Mouse (Mus musculus) ES-Bruce4 (cell line): ENCODE data around the gene Ttyh2. TPM values are rescaled to one million over a fixed set of nuclear protein-coding genes. Genes with fewer than 3 reads are reported as not detected.

ENCODE experiments used
- H3K27ac ChIP-seq: 2 replicates; pipeline ENCODE4 v1.5.1; 2012; ENCODE audit warnings: low read length, inconsistent platforms; ENCODE audit not compliant: insufficient read depth
- H3K27me3 ChIP-seq: 2 replicates; pipeline ENCODE4 v1.6.1; 2012; ENCODE audit warnings: mild to moderate bottlenecking, low read length, inconsistent platforms; ENCODE audit not compliant: control insufficient read depth, poor library complexity, insufficient read depth, severe bottlenecking
- H3K36me3 ChIP-seq: 2 replicates; pipeline ENCODE4 v1.6.1; 2012; ENCODE audit warnings: inconsistent platforms, mild to moderate bottlenecking, low read length, moderate library complexity; ENCODE audit not compliant: control insufficient read depth, poor library complexity, insufficient read depth, severe bottlenecking
- H3K4me1 ChIP-seq: one replicate; pipeline ENCODE4 v1.8.1; 2011; ENCODE audit warnings: low read length; ENCODE audit not compliant: control insufficient read depth, insufficient read depth
- H3K4me3 ChIP-seq: 2 replicates; pipeline ENCODE4 v1.5.1; 2011; ENCODE audit warnings: low read depth, mild to moderate bottlenecking, low read length
- H3K9ac ChIP-seq: 2 replicates; pipeline ENCODE4 v1.6.1; 2012; ENCODE audit warnings: low read depth, mild to moderate bottlenecking, inconsistent platforms; ENCODE audit not compliant: poor library complexity, severe bottlenecking
- H3K9me3 ChIP-seq: replicated peaks from 2 replicates; pipeline ENCODE4 v1.6.1; 2012; ENCODE audit warnings: mild to moderate bottlenecking, low read length, inconsistent platforms; ENCODE audit not compliant: control insufficient read depth, poor library complexity, insufficient read depth, severe bottlenecking
- CTCF ChIP-seq: IDR thresholded peaks from one replicate; pipeline ENCODE4 v1.8.1; 2011; ENCODE audit warnings: low read depth, low read length
- EP300 ChIP-seq: IDR thresholded peaks from 2 replicates; pipeline ENCODE4 v1.6.1; 2011; ENCODE audit warnings: low read depth, low read length; ENCODE audit not compliant: insufficient read depth
- POLR2A ChIP-seq: IDR thresholded peaks from one replicate; pipeline ENCODE4 v1.8.1; 2011; ENCODE audit warnings: low read length; ENCODE audit not compliant: insufficient read depth
- polyA plus RNA-seq: library from polyadenylated mRNA; stranded (reverse); fragments of >200 nt; gene quantifications from 2 replicates; pipeline ENCODE4 v1.2.4, GENCODE M21; 2011; ENCODE audit warnings: low read depth; ENCODE audit not compliant: missing spikeins, insufficient read depth, insufficient read length

Gene Ttyh2
- polyA plus RNA-seq, 1 experiment, result 11.8 TPM

GRCm38 (mm10) chr11:114726965-114727825 lies 52.0 kb downstream of the Ttyh2 start, which contains the start of gene Dnaic2:
TSS of gene Dnaic2 (plus strand) at chr11:114727408.
- H3K4me3 ChIP-seq, result 0 out of 2 replicates have a peak within 1 kb of the TSS, but pooled peaks have one; percentile 30
- no peaks in the 10 kb centered on the region for H3K27me3 ChIP-seq
- no peaks in the 10 kb centered on the region for H3K4me1 ChIP-seq
- H3K36me3 ChIP-seq, result no peaks in the 10 kb centered on the region
- no peak for TF ChIP-seq EP300
- no peak for TF ChIP-seq POLR2A
- TF ChIP-seq CTCF, result no peak
- H3K27ac ChIP-seq, result no peak within 1 kb of the TSS
- H3K9me3 ChIP-seq, result no peaks in the 10 kb centered on the region
- peak within 1 kb of the TSS; percentile 17; the same call in 1 of the 2 replicates for H3K9ac ChIP-seq

GRCm38 (mm10) chr11:114727826-114728186 lies 52.6 kb downstream of the Ttyh2 start:
- H3K27me3 ChIP-seq, result no peaks in the 10 kb centered on the region
- no peaks in the 10 kb centered on the region for H3K4me1 ChIP-seq
- no peaks in the 10 kb centered on the region for H3K36me3 ChIP-seq
- no peak overlapping the region for H3K4me3 ChIP-seq
- TF ChIP-seq POLR2A (no peak), EP300 (no peak), CTCF (no peak)
- no peaks in the 10 kb centered on the region for H3K9me3 ChIP-seq
- H3K27ac ChIP-seq, result no peak overlapping the region
- H3K9ac ChIP-seq, result peak overlapping the region; percentile 17; the same call in 1 of the 2 replicates

- Histone ChIP-seq H3K36me3 (no peaks in the 10 kb centered on the region), H3K9me3 (no peaks in the 10 kb centered on the region), H3K27ac (no peak overlapping the region), H3K9ac (no peak overlapping the region), H3K4me3 (no peak overlapping the region), H3K4me1 (no peaks in the 10 kb centered on the region), H3K27me3 (no peaks in the 10 kb centered on the region)
- TF ChIP-seq CTCF, result no peak
- no peak for TF ChIP-seq EP300
- no peak for TF ChIP-seq POLR2A
These were observed 53.1 kb downstream of the Ttyh2 start for GRCm38 (mm10) chr11:114728333-114728732.

GRCm38 (mm10) chr11:114729832-114730363 lies 54.7 kb downstream of the Ttyh2 start:
- TF ChIP-seq POLR2A (no peak), CTCF (peak; percentile 50), EP300 (no peak)
- Histone ChIP-seq H3K36me3 (no peaks in the 10 kb centered on the region), H3K9me3 (no peaks in the 10 kb centered on the region), H3K27ac (no peak overlapping the region), H3K27me3 (no peaks in the 10 kb centered on the region), H3K9ac (no peak overlapping the region), H3K4me1 (no peaks in the 10 kb centered on the region), H3K4me3 (no peak overlapping the region)

GRCm38 (mm10) chr11:114731711-114732110 lies 56.5 kb downstream of the Ttyh2 start:
- Histone ChIP-seq H3K9me3 (no peaks in the 10 kb centered on the region), H3K4me1 (no peaks in the 10 kb centered on the region), H3K27ac (no peak overlapping the region), H3K36me3 (no peaks in the 10 kb centered on the region), H3K9ac (no peak overlapping the region), H3K27me3 (no peaks in the 10 kb centered on the region), H3K4me3 (no peak overlapping the region)
- TF ChIP-seq POLR2A, result no peak
- no peak for TF ChIP-seq EP300
- TF ChIP-seq CTCF, result no peak

- Histone ChIP-seq H3K9me3 (no peaks in the 10 kb centered on the region), H3K36me3 (no peaks in the 10 kb centered on the region), H3K4me3 (peak overlapping the region; percentile 43), H3K27ac (no peak overlapping the region), H3K9ac (peak overlapping the region; percentile 13; the same call in 1 of the 2 replicates), H3K27me3 (no peaks in the 10 kb centered on the region), H3K4me1 (no peaks in the 10 kb centered on the region)
- no peak for TF ChIP-seq EP300
- no peak for TF ChIP-seq POLR2A
- no peak for TF ChIP-seq CTCF
These were observed 57.7 kb downstream of the Ttyh2 start for GRCm38 (mm10) chr11:114732890-114733289.
